Mouse (Mus musculus) stomach, embryonic 16.5 days (tissue): ENCODE data around the gene Cdk15. TPM values are rescaled to one million over a fixed set of nuclear protein-coding genes. Genes with fewer than 3 reads are reported as not detected.
A peak's percentile ranks its signal among the peaks of the same experiment; 100 is the strongest.

Experiments used
- ATAC-seq: fragments of 200-750 bp; cut with Nextera tagmentation; 2 replicates; pipeline ENCODE4 v1.8.0; 2017; ENCODE audit warnings: moderate number of reproducible peaks, moderate TSS enrichment; ENCODE audit not compliant: insufficient read depth, low FRiP score
- H3K27ac ChIP-seq: fragments of 300-500 bp; sonication (generic); 2 replicates; pipeline ENCODE4 v1.5.1; 2014; ENCODE audit warnings: low read length
- H3K27me3 ChIP-seq: fragments of 300-500 bp; sonication (generic); 2 replicates; pipeline ENCODE4 v1.6.1; 2014; ENCODE audit warnings: low read length, control low read depth, mixed read lengths; ENCODE audit not compliant: control insufficient read depth, insufficient read depth
- H3K36me3 ChIP-seq: fragments of 300-500 bp; sonication (generic); 2 replicates; pipeline ENCODE4 v1.6.1; 2014; ENCODE audit warnings: low read length; ENCODE audit not compliant: control insufficient read depth, insufficient read depth
- H3K4me1 ChIP-seq: fragments of 300-500 bp; sonication (generic); 2 replicates; pipeline ENCODE4 v1.6.1; 2014; ENCODE audit warnings: low read length, control low read depth, mixed read lengths; ENCODE audit not compliant: control insufficient read depth, insufficient read depth
- H3K4me2 ChIP-seq: fragments of 300-500 bp; sonication (generic); 2 replicates; pipeline ENCODE4 v1.6.1; 2014; ENCODE audit warnings: low read depth, low read length, mixed read lengths
- H3K4me3 ChIP-seq: fragments of 300-500 bp; sonication (generic); replicated peaks from 2 replicates; pipeline ENCODE4 v1.5.1; 2014; ENCODE audit warnings: mild to moderate bottlenecking, low read length
- H3K9ac ChIP-seq: fragments of 300-500 bp; sonication (generic); 2 replicates; pipeline ENCODE4 v1.6.1; 2014; ENCODE audit warnings: low read length
- H3K9me3 ChIP-seq: fragments of 300-500 bp; sonication (generic); replicated peaks from 2 replicates; pipeline ENCODE4 v1.6.1; 2016; ENCODE audit warnings: low read length, control low read depth; ENCODE audit not compliant: control insufficient read depth
- WGBS: fragments of 180-500 bp; shearing (Covaris S2); extraction: QIAGEN DNeasy Blood & Tissue Kit; methylation state at CpG from one replicate; pipeline ENCODE4 v1.1.7; 2014; 5-methylcytosine and 5-hydroxymethylcytosine counted together
- polyA plus RNA-seq: library from polyadenylated mRNA; unstranded; fragments of >200 nt; fragmentation: Nextera tagmentation; extraction: Ambion mirVana; gene quantifications from 2 replicates; pipeline ENCODE4 v1.2.1, GENCODE M21; 2015

Gene Cdk15
- polyA plus RNA-seq, 1 experiment from 2014 or later, result 0.27 TPM

DNA sequence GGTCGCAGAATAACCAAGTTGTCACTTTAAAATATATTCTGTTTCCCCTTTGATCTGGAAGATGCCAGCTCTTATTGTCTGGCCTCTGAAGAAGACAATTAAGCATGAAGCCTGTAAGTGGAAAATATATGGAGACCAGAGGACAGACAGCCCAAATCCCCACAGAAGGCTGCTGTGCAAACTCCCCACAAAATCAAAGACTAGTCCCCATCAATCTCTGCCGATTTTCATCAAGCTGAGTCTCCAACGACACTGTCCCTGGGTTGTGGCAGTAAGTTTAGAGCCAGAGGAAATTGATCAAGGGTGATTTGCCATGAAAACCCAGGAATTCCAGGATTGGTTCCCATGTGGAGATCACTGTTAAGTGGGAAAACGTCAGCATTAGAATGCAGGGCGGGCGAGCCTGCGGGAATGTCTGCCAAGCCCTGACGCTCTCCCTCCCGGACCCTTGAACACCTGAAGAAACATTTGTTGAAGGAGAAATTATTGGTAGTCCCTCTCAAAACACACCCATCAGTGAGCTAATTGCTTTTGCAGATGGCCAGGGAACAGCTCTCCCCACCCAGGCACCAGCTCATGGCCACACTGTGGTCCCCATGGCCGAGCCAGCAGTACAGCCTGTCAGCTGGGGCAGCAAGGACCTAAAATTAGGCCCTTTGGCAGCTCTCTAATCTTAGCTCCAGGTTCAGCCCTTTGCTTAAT is 77.3 kb downstream of the Cdk15 start:
- no peak overlapping the region for H3K4me2 ChIP-seq
- H3K9ac ChIP-seq, result no peak overlapping the region
- 0 out of 2 replicates have a peak, but pooled peaks cover 14% of the 10 kb centered on the region for H3K4me1 ChIP-seq
- H3K36me3 ChIP-seq, result no peaks in the 10 kb centered on the region
- WGBS, result 57% methylated on average over 10 of the region's 10 CpGs
- no peak overlapping the region for H3K4me3 ChIP-seq
- H3K27me3 ChIP-seq, result no peaks in the 10 kb centered on the region
- no peak overlapping the region; the same call in 1 of the 2 replicates for H3K27ac ChIP-seq
- no peaks in the 10 kb centered on the region for H3K9me3 ChIP-seq
- ATAC-seq, result no peak

DNA sequence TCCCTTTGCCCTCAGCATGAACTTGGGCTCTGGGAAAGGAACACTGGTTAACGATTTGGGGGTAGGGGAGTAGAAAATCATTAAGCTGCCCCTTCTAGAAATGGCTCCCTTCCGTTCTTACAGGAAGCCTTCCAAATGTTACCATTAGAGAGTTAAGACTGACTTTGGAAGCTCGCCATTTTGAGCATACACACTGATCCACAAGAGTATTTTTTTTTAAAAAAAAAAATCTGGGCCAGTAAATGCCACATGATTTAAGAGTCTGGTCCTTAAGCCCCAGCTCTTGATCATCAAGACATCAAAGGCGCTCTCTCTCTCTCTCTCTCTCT is 77.8 kb downstream of the Cdk15 start:
- Histone ChIP-seq H3K4me2 (no peak overlapping the region), H3K9me3 (no peaks in the 10 kb centered on the region), H3K27me3 (no peaks in the 10 kb centered on the region), H3K27ac (no peak overlapping the region; the same call in 1 of the 2 replicates), H3K4me3 (no peak overlapping the region), H3K36me3 (no peaks in the 10 kb centered on the region), H3K4me1 (0 out of 2 replicates have a peak, but pooled peaks cover 14% of the 10 kb centered on the region), H3K9ac (no peak overlapping the region)
- 45% methylated on average over 4 of the region's 4 CpGs for WGBS
- ATAC-seq, result no peak

DNA sequence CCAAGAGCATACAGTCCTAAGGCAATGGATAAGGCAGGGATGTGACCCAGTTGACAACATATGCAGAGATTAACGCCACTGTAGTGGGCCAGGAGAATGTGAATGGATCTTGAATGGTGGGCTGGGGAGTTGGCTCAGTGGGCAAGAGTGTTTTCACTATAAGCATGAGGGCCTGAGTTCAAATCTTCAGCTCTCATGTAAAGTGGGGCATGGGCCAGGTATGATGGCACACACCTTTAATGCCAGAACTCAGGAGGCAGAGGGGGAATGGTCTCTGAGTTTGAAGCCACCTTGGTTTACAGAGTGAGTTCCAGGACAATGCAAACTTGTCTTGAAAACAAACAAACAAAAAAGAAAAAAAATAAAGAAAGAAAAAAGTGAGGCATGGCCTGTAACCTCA is 79.5 kb downstream of the Cdk15 start:
- 84% methylated on average over 1 of the region's 1 CpGs for WGBS

DNA sequence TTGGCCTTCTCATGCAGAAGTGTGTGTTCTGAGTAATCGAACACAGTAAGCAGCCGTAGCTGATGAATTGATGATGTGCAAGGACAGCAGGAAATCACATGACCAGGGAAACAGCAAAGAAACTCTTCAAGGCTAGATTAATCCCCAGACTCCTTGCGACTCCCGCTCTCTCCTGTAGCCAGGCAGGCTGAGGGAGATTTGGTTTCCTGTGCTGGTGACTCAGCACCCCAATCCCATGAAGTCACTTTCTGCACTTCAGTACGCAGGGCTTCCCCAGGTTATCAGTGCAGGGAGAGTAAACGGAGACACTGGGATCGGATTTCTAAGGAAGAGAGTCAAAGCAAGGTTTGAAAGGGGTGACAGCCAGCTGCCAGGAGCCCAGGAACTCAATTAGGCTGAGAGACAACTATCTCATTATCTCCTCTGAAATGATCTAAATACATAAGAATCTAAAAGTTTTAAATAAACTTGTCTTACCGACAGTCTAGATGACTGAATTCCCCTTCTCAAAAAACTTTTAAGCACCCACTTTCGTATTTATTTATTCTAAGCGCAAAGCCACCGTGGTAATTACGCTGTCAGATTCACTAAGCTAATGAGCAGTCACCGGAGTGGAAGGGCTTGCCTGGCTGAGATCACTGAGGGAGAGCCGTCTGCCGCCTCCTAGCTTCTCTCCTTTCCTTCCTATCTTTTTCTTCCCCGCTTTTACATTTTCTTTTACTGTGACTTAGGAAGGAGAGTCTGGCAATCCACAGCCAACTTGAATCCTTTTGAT is 84.3 kb downstream of the Cdk15 start:
- H3K4me3 ChIP-seq, result no peak overlapping the region
- no peak overlapping the region for H3K27ac ChIP-seq
- WGBS, result 11% methylated on average over 16 of the region's 16 CpGs

More for the DNA sequence above, 79.5 kb downstream of the Cdk15 start:
- Histone ChIP-seq H3K4me2 (no peak overlapping the region), H3K4me1 (peaks cover 14% of the 10 kb centered on the region; the same call in 1 of the 2 replicates), H3K27ac (no peak overlapping the region), H3K27me3 (no peaks in the 10 kb centered on the region), H3K36me3 (no peaks in the 10 kb centered on the region), H3K9ac (no peak overlapping the region), H3K4me3 (no peak overlapping the region), H3K9me3 (no peaks in the 10 kb centered on the region)
- no peak for ATAC-seq

DNA sequence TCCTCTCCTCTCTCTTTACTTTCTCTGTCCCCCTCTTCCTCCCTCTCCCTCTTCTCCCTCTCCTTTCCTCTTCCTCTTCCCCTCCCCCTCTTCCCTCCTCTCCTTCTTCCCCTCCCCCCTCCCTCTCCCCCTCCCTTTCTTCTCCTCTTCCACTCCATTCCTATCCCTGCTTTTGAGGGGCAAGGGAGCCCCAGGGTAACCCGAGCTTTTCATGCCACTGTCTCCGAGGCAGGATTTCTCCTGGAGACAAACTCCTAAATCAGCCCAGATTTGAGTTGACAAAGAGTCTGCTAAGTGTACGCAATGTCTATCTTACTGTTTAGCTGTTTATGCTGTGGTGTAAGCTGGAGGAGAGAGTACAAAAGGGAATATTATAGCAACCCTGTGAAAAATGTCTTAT is 85.0 kb downstream of the Cdk15 start:
- Histone ChIP-seq H3K9ac (no peak overlapping the region), H3K27me3 (no peaks in the 10 kb centered on the region), H3K4me1 (no peaks in the 10 kb centered on the region; the same call in 1 of the 2 replicates), H3K36me3 (no peaks in the 10 kb centered on the region), H3K4me3 (no peak overlapping the region), H3K9me3 (no peaks in the 10 kb centered on the region), H3K4me2 (no peak overlapping the region), H3K27ac (no peak overlapping the region)
- 25% methylated on average over 3 of the region's 3 CpGs for WGBS
- no peak for ATAC-seq

More for the DNA sequence above, 84.3 kb downstream of the Cdk15 start:
- H3K9ac ChIP-seq, result no peak overlapping the region; the same call in 1 of the 2 replicates
- peak; percentile 56; the same call in 1 of the 2 replicates for ATAC-seq
- H3K27me3 ChIP-seq, result no peaks in the 10 kb centered on the region
- no peaks in the 10 kb centered on the region; the same call in 1 of the 2 replicates for H3K4me1 ChIP-seq
- H3K4me2 ChIP-seq, result peak overlapping the region; percentile 36; the same call in 1 of the 2 replicates
- no peaks in the 10 kb centered on the region for H3K36me3 ChIP-seq
- H3K9me3 ChIP-seq, result no peaks in the 10 kb centered on the region

DNA sequence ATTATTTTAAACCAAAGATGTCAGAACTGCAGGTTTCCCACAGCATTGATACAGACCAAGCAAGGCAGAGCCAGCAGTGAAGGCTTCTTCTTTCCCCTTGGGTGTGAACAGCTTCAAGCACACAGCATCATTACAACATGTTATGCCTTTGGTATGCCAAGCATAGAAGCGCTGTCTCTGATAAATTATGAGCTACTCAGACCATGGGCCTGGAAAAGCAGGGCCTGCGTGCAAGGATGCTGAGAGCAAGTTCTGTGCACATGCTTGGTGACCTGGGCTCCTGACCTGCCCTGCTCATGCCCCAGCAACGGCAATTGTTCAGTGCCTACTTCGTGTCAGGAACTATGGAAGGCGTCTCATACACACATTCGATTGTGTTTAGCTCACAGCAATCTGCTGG is 85.4 kb downstream of the Cdk15 start:
- Histone ChIP-seq H3K9me3 (no peaks in the 10 kb centered on the region), H3K36me3 (no peaks in the 10 kb centered on the region), H3K27me3 (no peaks in the 10 kb centered on the region), H3K9ac (no peak overlapping the region), H3K4me2 (no peak overlapping the region), H3K4me1 (no peaks in the 10 kb centered on the region; the same call in 1 of the 2 replicates), H3K27ac (no peak overlapping the region), H3K4me3 (no peak overlapping the region)
- WGBS, result 61% methylated on average over 6 of the region's 6 CpGs
- no peak for ATAC-seq

DNA sequence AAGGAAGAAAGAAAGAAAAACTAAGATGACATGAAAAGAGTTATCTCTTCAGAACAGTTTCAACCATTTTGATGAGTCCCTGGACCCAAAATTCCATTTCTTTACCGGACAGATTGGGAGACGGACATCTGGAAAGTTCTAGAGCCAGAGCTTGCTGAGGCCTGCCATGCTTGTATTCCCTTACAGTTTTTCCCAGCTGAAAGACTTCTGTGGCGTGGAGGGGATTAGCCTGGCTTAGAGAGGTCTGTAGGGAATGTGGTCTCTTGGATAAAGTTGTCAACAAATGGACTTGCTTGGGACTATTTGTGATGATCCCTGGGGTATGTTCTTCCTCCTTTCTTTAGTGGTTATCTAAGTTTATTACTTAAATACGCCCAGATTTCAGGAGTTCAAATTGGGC is 96.0 kb downstream of the Cdk15 start:
- Histone ChIP-seq H3K4me3 (no peak overlapping the region), H3K4me1 (no peaks in the 10 kb centered on the region), H3K36me3 (no peaks in the 10 kb centered on the region), H3K27me3 (no peaks in the 10 kb centered on the region), H3K4me2 (no peak overlapping the region), H3K9ac (no peak overlapping the region), H3K27ac (no peak overlapping the region), H3K9me3 (no peaks in the 10 kb centered on the region; the same call in 1 of the 2 replicates)
- WGBS, result 69% methylated on average over 4 of the region's 4 CpGs
- ATAC-seq, result no peak

DNA sequence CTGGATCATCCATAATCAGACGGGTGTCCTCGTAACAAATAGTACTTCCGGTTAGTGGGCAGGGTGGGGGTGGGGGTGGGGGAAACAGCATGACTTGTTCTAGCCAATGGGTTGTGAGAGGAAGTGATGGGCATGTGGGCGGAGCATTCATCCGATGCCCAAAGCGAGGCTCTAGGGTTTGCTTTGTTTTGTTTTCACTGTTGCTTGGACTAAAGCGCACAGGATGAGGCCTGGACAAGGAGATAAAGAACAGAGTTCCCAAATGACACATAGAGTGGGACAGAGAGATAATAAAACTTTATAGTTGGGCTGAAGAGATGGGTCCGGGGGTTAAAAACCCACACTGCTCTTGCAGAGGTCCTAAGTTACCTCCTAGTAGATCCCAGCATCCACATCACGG is 98.7 kb downstream of the Cdk15 start:
- no peak for ATAC-seq
- H3K9ac ChIP-seq, result no peak overlapping the region
- no peaks in the 10 kb centered on the region for H3K27me3 ChIP-seq
- no peak overlapping the region for H3K27ac ChIP-seq
- H3K4me2 ChIP-seq, result no peak overlapping the region
- no peaks in the 10 kb centered on the region for H3K36me3 ChIP-seq
- H3K9me3 ChIP-seq, result no peaks in the 10 kb centered on the region
- H3K4me3 ChIP-seq, result no peak overlapping the region
- H3K4me1 ChIP-seq, result no peaks in the 10 kb centered on the region
- WGBS, result 86% methylated on average over 9 of the region's 9 CpGs

DNA sequence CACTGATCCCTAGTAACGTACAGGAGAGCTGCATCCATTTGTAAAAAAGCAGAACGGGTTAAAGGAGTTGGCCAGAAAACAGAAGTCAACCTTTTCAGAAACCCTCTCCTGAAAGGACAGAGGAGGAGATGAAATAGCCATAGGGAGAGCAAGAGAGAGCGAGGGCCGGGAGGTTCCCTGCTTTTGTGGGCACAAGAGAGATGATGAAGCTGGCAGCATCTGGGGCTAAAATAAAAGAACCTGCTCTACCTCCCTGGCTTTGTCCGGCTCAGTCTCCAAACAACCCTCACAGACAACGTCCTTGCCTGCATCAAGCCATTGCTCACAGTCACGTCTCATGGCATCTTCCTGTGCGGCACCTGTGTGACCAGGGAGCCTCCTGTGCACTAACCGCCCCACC is 102.4 kb downstream of the Cdk15 start:
- Histone ChIP-seq H3K36me3 (no peaks in the 10 kb centered on the region), H3K4me1 (no peaks in the 10 kb centered on the region), H3K4me3 (no peak overlapping the region), H3K4me2 (no peak overlapping the region), H3K27me3 (no peaks in the 10 kb centered on the region), H3K27ac (no peak overlapping the region), H3K9me3 (no peaks in the 10 kb centered on the region), H3K9ac (no peak overlapping the region)
- ATAC-seq, result no peak
- WGBS, result 90% methylated on average over 9 of the region's 9 CpGs
